Mouse (Mus musculus): ENCODE data around the gene Map4k3.

DNA sequence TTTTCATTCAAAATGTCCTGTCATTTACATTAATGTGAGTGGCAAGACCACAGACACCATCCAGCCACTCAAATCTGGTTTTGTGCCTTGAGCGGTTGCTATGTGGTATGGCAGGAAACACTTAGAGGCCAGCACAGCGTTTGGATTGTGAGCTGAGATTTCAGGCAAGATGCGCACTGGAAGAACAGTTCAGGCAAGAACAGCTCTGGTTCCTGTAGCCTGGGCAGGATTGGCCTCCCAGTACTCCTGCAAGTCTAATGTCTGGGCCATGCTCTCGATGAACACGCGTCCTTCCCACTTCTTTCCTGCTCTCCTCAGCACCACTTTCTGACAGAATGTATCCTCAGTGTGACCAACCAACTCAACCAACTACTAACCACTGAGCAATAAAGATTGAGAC lies 145.2 kb downstream of the Map4k3 start:
- no peak for TF ChIP-seq CTCF (IDR thresholded peaks at IDR 0.05)
- no peak for TF ChIP-seq EP300 (IDR thresholded peaks at IDR 0.05)

All from lung, postnatal 0 days (tissue).